Mouse (Mus musculus): ENCODE results near the gene Klhl29.

- TF ChIP-seq POLR2A (IDR thresholded peaks at IDR 0.05; ENCODE audit: insufficient read length, low read depth) = no peak
- no peak for TF ChIP-seq CEBPB (IDR thresholded peaks at IDR 0.05; ENCODE audit: insufficient read depth, poor library complexity, severe bottlenecking)
- no peak for TF ChIP-seq SRF (IDR thresholded peaks at IDR 0.05; ENCODE audit: control insufficient read depth, insufficient read length, low read depth)
- no peak for TF ChIP-seq MAX (IDR thresholded peaks at IDR 0.05; ENCODE audit: low read depth)
- no peak for TF ChIP-seq TCF3 (IDR thresholded peaks at IDR 0.05; ENCODE audit: insufficient read length, low read depth)
- no peak for TF ChIP-seq POLR2AphosphoS2 (IDR thresholded peaks at IDR 0.05; ENCODE audit: insufficient read length, low read depth)
- TF ChIP-seq TCF12 (IDR thresholded peaks at IDR 0.05; ENCODE audit: insufficient read depth, poor library complexity, severe bottlenecking) = no peak
- no peak for TF ChIP-seq MYOD1 (IDR thresholded peaks at IDR 0.05; ENCODE audit: control insufficient read depth in 1 of 3, insufficient read length in 2 of 3, low read depth in 2 of 3)
- TF ChIP-seq USF1 (IDR thresholded peaks at IDR 0.05; ENCODE audit: low read depth) = no peak
- TF ChIP-seq E2F4 (IDR thresholded peaks at IDR 0.05; ENCODE audit: insufficient read depth) = no peak
Measured at GRCm38 (mm10) chr12:5182165-5182564, 193.3 kb downstream of the Klhl29 start.

Measured in myocyte (in vitro differentiated cells).